Comparison of ENCODE assay signal across 9 mouse cellular contexts in the genomic region with DNA sequence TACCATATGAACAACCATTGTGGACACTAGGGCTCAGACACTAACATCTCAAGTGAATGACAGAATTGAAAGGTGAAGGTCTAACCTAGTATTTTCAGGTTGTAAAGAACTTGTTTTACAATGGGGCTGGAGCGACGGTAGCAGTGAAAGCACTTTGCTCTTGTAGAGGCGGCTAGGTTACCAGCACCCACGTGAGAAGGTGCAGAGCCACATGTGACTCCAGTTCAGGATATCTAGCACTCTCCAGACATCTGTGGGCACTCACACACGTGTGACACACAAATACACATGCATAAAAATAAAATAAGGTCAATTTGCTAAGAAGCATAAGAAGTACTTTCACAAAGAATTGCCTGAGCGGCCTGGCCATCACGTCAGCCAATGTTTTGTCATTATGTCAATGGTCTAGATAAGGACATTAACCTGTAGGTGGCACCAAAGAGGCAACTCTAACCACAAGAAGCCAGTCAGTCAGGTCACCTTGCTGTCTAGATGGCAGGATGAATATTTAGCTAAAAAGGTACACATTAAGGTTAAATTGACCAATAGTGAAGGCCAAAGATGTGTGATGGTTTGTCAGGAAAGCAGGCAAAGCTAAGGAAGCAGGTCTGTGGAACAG.
DNase-seq lines count a peak whose midpoint lies in the region; ATAC-seq lines count a peak whose summit lies in the region.
"Had no signal": no experiment of that assay in that cellular context is flagged by ENCODE, and none has a peak within 500 bp of the region (broad histone marks: within the 10 kb centered on the region; RNA-seq: fewer than 3 reads in every experiment).

No protein-coding gene starts in this region.

- 58% methylated on average over 7 of the region's 7 CpGs for WGBS in midbrain, embryonic 11.5 days
- 55% methylated on average over 7 of the region's 7 CpGs for WGBS in midbrain, embryonic 15.5 days

- no peak overlapping the region for H3K9ac ChIP-seq in midbrain, embryonic 11.5 days (ENCODE audit: low read length)
- no peak overlapping the region for H3K9ac ChIP-seq in midbrain, embryonic 15.5 days
- H3K9ac ChIP-seq: hindbrain, embryonic 15.5 days had no signal

- no peaks in the 10 kb centered on the region for H3K4me1 ChIP-seq in midbrain, embryonic 11.5 days (ENCODE audit: control insufficient read depth, insufficient read depth, low read length)
- H3K4me1 ChIP-seq in midbrain, embryonic 15.5 days = peaks cover 9% of the 10 kb centered on the region

- H3K4me3 ChIP-seq in midbrain, embryonic 11.5 days (ENCODE audit: low read depth, low read length) = no peak overlapping the region
- H3K4me3 ChIP-seq in midbrain, embryonic 15.5 days = no peak overlapping the region
- H3K4me3 ChIP-seq: hindbrain, embryonic 15.5 days had no signal

- no peak for ATAC-seq in midbrain, embryonic 11.5 days (ENCODE audit: low FRiP score)
- no peak for ATAC-seq in midbrain, embryonic 15.5 days (replicated peaks)

- peak; percentile 85 for DNase-seq in midbrain, embryonic 11.5 days (ENCODE audit: low spot score, missing footprints)
- peak; percentile 76 for DNase-seq in R1 (ENCODE audit: low read depth, low spot score)
- DNase-seq in cerebellum, adult 9-11 months = peak; percentile 54
- peak; percentile 74 for DNase-seq in heart, postnatal 10 days
- peak; percentile 16 to 23 for DNase-seq in left cerebral cortex, postnatal 10 days (ENCODE audit: extremely low spot score in 1 of 2, low spot score in 2 of 2)
- peak; percentile 57 for DNase-seq in retina, postnatal 7 days (ENCODE audit: low read depth, low spot score)
- no peak for DNase-seq in testis, postnatal 10 days (ENCODE audit: low spot score)

- no peaks in the 10 kb centered on the region for H3K36me3 ChIP-seq in midbrain, embryonic 11.5 days (ENCODE audit: control insufficient read depth, insufficient read depth, low read length)
- no peaks in the 10 kb centered on the region for H3K36me3 ChIP-seq in midbrain, embryonic 15.5 days (replicated peaks)
- H3K36me3 ChIP-seq: hindbrain, embryonic 15.5 days had no signal

- no peaks in the 10 kb centered on the region for H3K27me3 ChIP-seq in midbrain, embryonic 11.5 days (ENCODE audit: control insufficient read depth, insufficient read depth, low read length)
- H3K27me3 ChIP-seq in midbrain, embryonic 15.5 days (replicated peaks) = no peaks in the 10 kb centered on the region
- H3K27me3 ChIP-seq: hindbrain, embryonic 15.5 days had no signal

- no peak overlapping the region for H3K27ac ChIP-seq in midbrain, embryonic 11.5 days (ENCODE audit: low read depth, low read length)
- no peak overlapping the region for H3K27ac ChIP-seq in midbrain, embryonic 15.5 days
- H3K27ac ChIP-seq: hindbrain, embryonic 15.5 days had no signal

- no peaks in the 10 kb centered on the region for H3K9me3 ChIP-seq in midbrain, embryonic 11.5 days (ENCODE audit: control insufficient read depth, low read length)
- no peaks in the 10 kb centered on the region for H3K9me3 ChIP-seq in midbrain, embryonic 15.5 days
- H3K9me3 ChIP-seq: hindbrain, embryonic 15.5 days had no signal

- intact Hi-C loops in heart, postnatal 10 days (cut with DNase I) = loop anchor here (2.0 to 5.0 kb wide), 2 partner anchors 79 to 132 kb away; no protein-coding TSS in a partner anchor
- intact Hi-C loops in left cerebral cortex, postnatal 10 days (cut with DNase I) = no loop called here

- H3K4me2 ChIP-seq in midbrain, embryonic 11.5 days = no peak overlapping the region
- no peak overlapping the region for H3K4me2 ChIP-seq in midbrain, embryonic 15.5 days
- H3K4me2 ChIP-seq: hindbrain, embryonic 15.5 days had no signal
